Mouse (Mus musculus): ENCODE results near the gene Tmco4. TPM values are rescaled to one million over a fixed set of nuclear protein-coding genes. Genes with fewer than 3 reads are reported as not detected.

The Tmco4 gene
- 10.2 and 10.8 TPM in 2 replicates for polyA plus RNA-seq (2015; fragmentation: Nextera tagmentation; extraction: Ambion mirVana)

GRCm38 (mm10) chr4:138972827-138973718, at the start of gene Tmco4:
Gene Tmco4, plus strand, starts transcription at chr4:138972888.
- H3K27me3 ChIP-seq (ENCODE audit: insufficient read depth, low read length): no peaks in the 10 kb centered on the region
- H3K27ac ChIP-seq: peak within 1 kb of the TSS; percentile 97
- TF ChIP-seq CTCF (IDR thresholded peaks at IDR 0.05; ENCODE audit: low read depth): no peak
- peak within 1 kb of the TSS; percentile 91 for H3K9ac ChIP-seq (ENCODE audit: low read depth, low read length)
- H3K4me3 ChIP-seq (replicated peaks; ENCODE audit: low read depth, low read length): peak within 1 kb of the TSS; percentile 58
- H3K4me2 ChIP-seq (ENCODE audit: low read length): peak within 1 kb of the TSS; percentile 97
- peak; percentile 83 for DNase-seq (ENCODE audit: low spot score)
- WGBS: under 1% methylated on average over 57 of the region's 60 CpGs
- no peaks in the 10 kb centered on the region for H3K9me3 ChIP-seq (replicated peaks; ENCODE audit: low read length)
- no peaks in the 10 kb centered on the region for H3K36me3 ChIP-seq (ENCODE audit: insufficient read depth, low read length)
- H3K4me1 ChIP-seq (replicated peaks; ENCODE audit: insufficient read depth, low read length): peaks cover 6% of the 10 kb centered on the region; the same call in 1 of the 2 replicates
- ATAC-seq (replicated peaks; ENCODE audit: low FRiP score, low read depth): peak; percentile 75

- Histone ChIP-seq H3K27me3 (ENCODE audit: insufficient read depth, low read length) (no peaks in the 10 kb centered on the region), H3K27ac (no peak overlapping the region), H3K4me3 (replicated peaks; ENCODE audit: low read depth, low read length) (no peak overlapping the region), H3K4me1 (replicated peaks; ENCODE audit: insufficient read depth, low read length) (no peaks in the 10 kb centered on the region; the same call in 1 of the 2 replicates), H3K9me3 (replicated peaks; ENCODE audit: low read length) (no peaks in the 10 kb centered on the region), H3K4me2 (ENCODE audit: low read length) (no peak overlapping the region), H3K9ac (ENCODE audit: low read depth, low read length) (no peak overlapping the region), H3K36me3 (ENCODE audit: insufficient read depth, low read length) (no peaks in the 10 kb centered on the region)
- no peak for DNase-seq (ENCODE audit: low spot score)
- WGBS: 55% methylated on average over 2 of the region's 2 CpGs
- no peak for ATAC-seq (replicated peaks; ENCODE audit: low FRiP score, low read depth)
- no peak for TF ChIP-seq CTCF (IDR thresholded peaks at IDR 0.05; ENCODE audit: low read depth)
Measured at GRCm38 (mm10) chr4:138925561-138925960, 47.1 kb upstream of the Tmco4 start.

GRCm38 (mm10) chr4:138933862-138934261, 38.8 kb upstream of the Tmco4 start:
- Histone ChIP-seq H3K9ac (ENCODE audit: low read depth, low read length) (no peak overlapping the region), H3K4me3 (replicated peaks; ENCODE audit: low read depth, low read length) (no peak overlapping the region), H3K9me3 (replicated peaks; ENCODE audit: low read length) (no peaks in the 10 kb centered on the region), H3K4me1 (replicated peaks; ENCODE audit: insufficient read depth, low read length) (peaks cover 4% of the 10 kb centered on the region; the same call in 1 of the 2 replicates), H3K4me2 (ENCODE audit: low read length) (no peak overlapping the region), H3K27me3 (ENCODE audit: insufficient read depth, low read length) (no peaks in the 10 kb centered on the region), H3K27ac (no peak overlapping the region), H3K36me3 (ENCODE audit: insufficient read depth, low read length) (no peaks in the 10 kb centered on the region)
- no peak for ATAC-seq (replicated peaks; ENCODE audit: low FRiP score, low read depth)
- no peak for TF ChIP-seq CTCF (IDR thresholded peaks at IDR 0.05; ENCODE audit: low read depth)
- no peak for DNase-seq (ENCODE audit: low spot score)
- WGBS: 51% methylated on average over 3 of the region's 3 CpGs

GRCm38 (mm10) chr4:138934456-138935145, 38.1 kb upstream of the Tmco4 start:
- no peak for ATAC-seq (replicated peaks; ENCODE audit: low FRiP score, low read depth)
- WGBS: 80% methylated on average over 11 of the region's 11 CpGs
- TF ChIP-seq CTCF (IDR thresholded peaks at IDR 0.05; ENCODE audit: low read depth): no peak
- H3K36me3 ChIP-seq (ENCODE audit: insufficient read depth, low read length): no peaks in the 10 kb centered on the region
- H3K4me1 ChIP-seq (replicated peaks; ENCODE audit: insufficient read depth, low read length): peaks cover 8% of the 10 kb centered on the region; the same call in 1 of the 2 replicates
- no peak overlapping the region for H3K9ac ChIP-seq (ENCODE audit: low read depth, low read length)
- no peak overlapping the region for H3K27ac ChIP-seq
- H3K9me3 ChIP-seq (replicated peaks; ENCODE audit: low read length): no peaks in the 10 kb centered on the region
- H3K4me3 ChIP-seq (replicated peaks; ENCODE audit: low read depth, low read length): no peak overlapping the region
- no peak for DNase-seq (ENCODE audit: low spot score)
- no peak overlapping the region for H3K4me2 ChIP-seq (ENCODE audit: low read length)
- H3K27me3 ChIP-seq (ENCODE audit: insufficient read depth, low read length): no peaks in the 10 kb centered on the region

GRCm38 (mm10) chr4:138938495-138939269, 34.0 kb upstream of the Tmco4 start:
- Histone ChIP-seq H3K27me3 (ENCODE audit: insufficient read depth, low read length) (no peaks in the 10 kb centered on the region), H3K4me3 (replicated peaks; ENCODE audit: low read depth, low read length) (no peak overlapping the region), H3K36me3 (ENCODE audit: insufficient read depth, low read length) (no peaks in the 10 kb centered on the region), H3K9ac (ENCODE audit: low read depth, low read length) (no peak overlapping the region), H3K27ac (peak overlapping the region; percentile 70), H3K9me3 (replicated peaks; ENCODE audit: low read length) (no peaks in the 10 kb centered on the region), H3K4me2 (ENCODE audit: low read length) (no peak overlapping the region), H3K4me1 (replicated peaks; ENCODE audit: insufficient read depth, low read length) (peaks cover 15% of the 10 kb centered on the region; the same call in 1 of the 2 replicates)
- ATAC-seq (replicated peaks; ENCODE audit: low FRiP score, low read depth): peak; percentile 49
- no peak for TF ChIP-seq CTCF (IDR thresholded peaks at IDR 0.05; ENCODE audit: low read depth)
- peak; percentile 69 for DNase-seq (ENCODE audit: low spot score)
- 28% methylated on average over 10 of the region's 10 CpGs for WGBS
